Comparison of ENCODE assay signal across 13 mouse cellular contexts in the genomic region with DNA sequence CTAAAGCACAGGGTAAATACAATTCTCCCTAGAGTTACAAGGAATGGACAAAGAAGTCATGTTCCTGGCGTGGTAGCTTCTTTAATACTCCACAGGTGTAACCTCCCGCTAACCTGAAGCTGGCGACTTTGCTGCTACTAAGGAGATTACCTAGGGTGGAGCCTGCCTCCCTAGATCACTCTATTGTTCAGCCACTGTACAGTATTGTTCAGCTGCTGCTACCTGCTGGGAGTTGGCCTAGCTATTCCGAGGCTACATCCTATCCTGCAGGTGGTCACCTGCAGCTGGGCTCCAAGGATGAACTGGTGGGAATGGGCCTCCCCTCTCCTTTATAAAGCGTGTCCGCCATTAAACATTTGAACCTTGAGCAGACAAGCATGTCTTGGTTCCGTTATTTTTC.
"Had no signal": no experiment of that assay in that cellular context is flagged by ENCODE, and none has a peak within 500 bp of the region (broad histone marks: within the 10 kb centered on the region; RNA-seq: fewer than 3 reads in every experiment).

No protein-coding gene starts in this region.

- DNase-seq: gastrocnemius, postnatal 14 days; gastrocnemius, postnatal 36 days; heart, adult 11 months; heart, postnatal 10 days; kidney, adult 11 months; kidney, adult 2 months; kidney, adult 9 months; kidney, postnatal 14 days; kidney, postnatal 36 days; layer of hippocampus, adult 9-11 months; layer of hippocampus, postnatal 36 days; left cerebral cortex, postnatal 4 days; liver, embryonic 13.5 days had no signal
